Mouse (Mus musculus) retina, adult 2 months (tissue): ENCODE measurements around the gene Myo3a.
"Not testable (repeated sequence)": the region's sequence is repeated elsewhere in the genome, so short reads cannot be mapped to it uniquely, and the experiment has no call there.

Experiments
- DNase-seq: peaks from one replicate; pipeline ENCODE4 v3.0.0-alpha.2; 2012; ENCODE audit warnings: low read depth, low spot score

Myo3a gene

DNA sequence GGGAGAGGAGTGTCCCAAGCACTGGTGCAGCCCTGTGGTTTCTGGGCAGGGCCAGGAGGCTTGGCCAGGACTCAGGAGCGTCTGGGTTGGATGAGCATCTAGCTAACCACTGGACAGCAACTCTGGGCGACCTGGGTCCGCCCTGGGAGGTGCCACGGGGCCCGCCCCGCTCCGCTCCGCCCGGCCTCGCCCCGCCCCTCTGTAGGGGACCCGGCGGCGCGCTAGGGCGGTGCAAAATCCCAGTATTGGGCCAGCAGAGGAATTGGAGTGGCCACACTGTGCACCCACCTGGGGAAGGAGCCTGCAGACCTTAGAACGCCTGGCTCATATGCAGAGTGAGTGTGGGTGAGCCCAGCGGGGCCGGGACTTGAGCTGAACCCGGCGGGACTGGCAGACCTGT is at the start of gene Myo3a:
TSS of gene Myo3a (plus strand) at position 196 of the 400 bp plus-strand sequence.
- DNase-seq: no peak

DNA sequence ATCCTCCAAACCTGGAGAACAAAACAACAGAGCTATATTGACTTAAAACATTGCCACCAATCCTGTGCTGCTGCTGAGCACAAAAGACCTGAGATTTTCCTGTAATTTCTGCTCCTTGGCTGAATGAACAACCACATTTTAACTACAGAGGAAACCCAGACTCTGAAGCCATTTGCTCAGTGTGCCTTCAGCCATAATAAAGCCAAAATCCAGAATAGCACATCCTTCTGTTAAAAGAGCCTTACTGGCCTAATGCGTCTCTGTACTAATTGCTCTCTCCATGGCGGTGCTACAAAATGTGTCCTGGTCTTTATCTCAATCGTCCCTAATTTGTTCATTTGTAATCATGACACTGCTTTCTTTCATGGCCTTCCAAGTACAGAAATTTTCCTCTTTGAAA is 23.2 kb downstream of the Myo3a start:
- DNase-seq: no peak

- DNase-seq: no peak
These were observed 23.7 kb downstream of the Myo3a start for GRCm38 (mm10) chr2:22251045-22251444.

DNA sequence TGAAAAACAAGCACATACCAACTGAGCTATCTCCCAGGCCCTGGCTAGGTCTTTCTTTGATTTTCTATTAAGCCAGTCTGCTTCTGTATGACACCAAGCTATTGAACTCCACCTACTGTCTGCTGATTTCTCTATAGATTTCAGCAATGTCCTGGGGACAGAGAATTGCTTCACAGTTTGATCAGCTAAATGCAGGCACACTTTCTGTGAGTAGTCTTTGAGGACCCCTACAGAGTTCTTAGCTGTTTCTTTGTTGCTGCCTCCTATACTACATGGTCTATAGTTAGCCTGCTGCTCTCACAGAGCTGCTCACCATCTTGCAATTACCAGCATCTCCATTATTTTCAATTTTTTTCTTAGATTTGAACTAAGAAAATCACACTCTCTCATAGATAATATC is 28.3 kb downstream of the Myo3a start:
- DNase-seq: no peak

GRCm38 (mm10) chr2:22271555-22271954 is 44.3 kb downstream of the Myo3a start:
- DNase-seq: no peak

GRCm38 (mm10) chr2:22285366-22285765 is 58.1 kb downstream of the Myo3a start:
- no peak for DNase-seq

DNA sequence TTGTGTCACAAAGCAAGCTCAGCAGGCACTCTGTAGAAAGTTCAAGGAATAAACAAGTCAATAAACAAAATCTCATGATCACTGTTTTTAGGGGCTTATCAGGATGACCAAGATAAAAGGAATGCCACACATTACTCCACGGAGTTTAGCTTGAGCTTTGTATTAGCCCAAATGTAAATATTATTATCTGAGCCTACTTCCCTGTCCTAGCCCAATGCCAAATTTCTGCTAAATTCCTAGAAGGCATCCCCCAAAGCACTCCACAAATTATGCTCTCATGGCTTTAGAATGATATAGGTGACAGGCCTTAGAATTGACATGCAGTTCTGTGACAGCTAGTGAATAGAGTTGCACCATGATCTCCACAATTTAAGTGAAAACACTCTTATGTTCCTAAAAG is 58.5 kb downstream of the Myo3a start:
- DNase-seq: no peak

- no peak for DNase-seq
These were observed 66.5 kb downstream of the Myo3a start for GRCm38 (mm10) chr2:22293579-22294446.

DNA sequence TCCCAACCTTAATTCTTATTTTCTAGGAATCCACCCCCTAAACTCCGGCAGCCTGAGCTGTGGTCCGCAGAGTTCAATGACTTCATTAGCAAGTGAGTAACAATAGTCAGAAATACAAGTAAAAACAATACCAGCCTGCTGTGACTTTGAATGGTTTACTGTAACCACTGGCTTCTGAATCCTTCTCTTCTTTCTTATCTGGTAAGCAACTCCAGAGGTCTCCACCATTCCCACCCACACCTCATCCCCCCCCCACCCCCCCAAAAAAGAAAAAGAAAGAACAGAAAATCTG is 67.1 kb downstream of the Myo3a start:
- DNase-seq: no peak

DNA sequence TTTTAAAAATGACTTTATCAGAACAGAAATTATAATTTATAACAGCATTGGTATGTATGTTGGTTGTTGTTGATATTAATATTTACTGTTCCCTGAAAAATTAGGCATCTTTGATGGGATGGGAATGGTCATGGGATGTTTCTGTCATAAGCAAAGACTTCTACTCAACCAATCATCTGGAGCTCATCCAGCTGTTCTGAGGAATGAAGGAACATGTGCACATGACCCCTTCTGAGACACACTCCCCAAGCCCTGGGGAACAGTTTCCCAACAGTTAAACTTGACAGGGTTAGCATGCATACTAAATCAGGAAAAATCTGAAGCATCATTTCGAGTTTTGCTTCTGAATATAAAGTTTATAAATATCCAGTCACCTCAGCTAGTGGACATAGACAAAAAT is 70.6 kb downstream of the Myo3a start:
- DNase-seq: no peak

GRCm38 (mm10) chr2:22338269-22338857 is 111.1 kb downstream of the Myo3a start:
- DNase-seq: peak; percentile 22

GRCm38 (mm10) chr2:22410511-22410910 is 183.2 kb downstream of the Myo3a start:
- not testable (repeated sequence) for DNase-seq

GRCm38 (mm10) chr2:22548421-22548820 is 321.1 kb downstream of the Myo3a start:
- no peak for DNase-seq

DNA sequence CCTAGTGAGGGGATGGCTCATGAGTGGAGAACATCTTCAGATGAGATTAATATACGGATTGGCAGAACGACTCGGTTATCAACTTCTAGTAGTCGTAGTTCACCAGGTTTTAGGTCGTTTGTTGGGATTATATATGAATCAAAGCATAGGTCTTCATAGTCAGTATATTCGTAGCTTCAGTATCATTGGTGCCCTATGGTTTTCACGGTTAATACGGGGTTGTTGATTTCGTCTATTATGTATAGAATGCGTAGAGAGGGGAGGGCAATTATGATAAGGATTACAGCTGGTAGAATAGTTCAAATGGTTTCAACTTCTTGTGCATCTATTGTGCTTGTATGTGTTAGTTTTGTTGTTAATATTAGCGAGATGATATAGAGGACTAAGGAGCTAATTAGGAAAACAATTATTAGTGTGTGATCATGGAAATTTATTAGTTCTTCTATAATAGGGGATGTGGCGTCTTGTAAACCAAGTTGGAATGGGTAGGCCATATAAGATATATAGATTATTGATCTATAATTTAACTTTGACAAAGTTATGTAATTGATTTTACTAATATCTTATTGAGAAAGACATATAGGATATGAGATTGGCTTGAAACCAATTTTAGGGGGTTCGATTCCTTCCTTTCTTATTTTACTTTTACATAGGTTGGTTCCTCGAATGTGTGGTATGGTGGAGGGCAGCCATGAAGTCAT is 360.3 kb downstream of the Myo3a start:
- DNase-seq: not testable (repeated sequence)

- DNase-seq: peak; percentile 6
These were observed 360.9 kb downstream of the Myo3a start for GRCm38 (mm10) chr2:22588170-22588541.

DNA sequence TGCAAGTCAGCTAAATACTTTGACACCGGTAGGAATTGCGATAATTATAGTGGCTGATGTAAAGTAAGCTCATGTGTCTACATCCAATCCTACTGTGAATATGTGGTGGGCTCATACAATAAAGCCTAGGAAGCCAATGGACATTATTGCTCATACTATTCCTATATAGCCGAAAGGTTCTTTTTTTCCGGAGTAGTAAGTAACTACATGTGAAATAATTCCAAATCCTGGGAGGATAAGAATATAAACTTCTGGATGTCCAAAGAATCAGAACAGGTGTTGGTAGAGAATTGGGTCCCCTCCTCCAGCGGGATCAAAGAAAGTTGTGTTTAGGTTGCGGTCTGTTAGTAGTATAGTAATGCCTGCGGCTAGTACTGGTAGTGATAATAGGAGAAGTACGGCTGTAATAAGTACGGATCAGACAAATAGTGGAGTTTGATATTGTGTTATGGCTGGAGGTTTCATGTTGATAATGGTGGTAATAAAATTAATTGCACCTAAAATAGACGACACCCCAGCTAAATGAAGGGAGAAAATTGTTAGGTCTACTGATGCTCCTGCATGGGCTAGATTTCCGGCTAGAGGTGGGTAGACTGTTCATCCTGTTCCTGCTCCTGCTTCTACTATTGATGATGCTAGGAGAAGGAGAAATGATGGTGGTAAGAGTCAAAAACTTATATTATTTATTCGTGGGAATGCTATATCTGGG is 361.5 kb downstream of the Myo3a start:
- DNase-seq: not testable (repeated sequence)

DNA sequence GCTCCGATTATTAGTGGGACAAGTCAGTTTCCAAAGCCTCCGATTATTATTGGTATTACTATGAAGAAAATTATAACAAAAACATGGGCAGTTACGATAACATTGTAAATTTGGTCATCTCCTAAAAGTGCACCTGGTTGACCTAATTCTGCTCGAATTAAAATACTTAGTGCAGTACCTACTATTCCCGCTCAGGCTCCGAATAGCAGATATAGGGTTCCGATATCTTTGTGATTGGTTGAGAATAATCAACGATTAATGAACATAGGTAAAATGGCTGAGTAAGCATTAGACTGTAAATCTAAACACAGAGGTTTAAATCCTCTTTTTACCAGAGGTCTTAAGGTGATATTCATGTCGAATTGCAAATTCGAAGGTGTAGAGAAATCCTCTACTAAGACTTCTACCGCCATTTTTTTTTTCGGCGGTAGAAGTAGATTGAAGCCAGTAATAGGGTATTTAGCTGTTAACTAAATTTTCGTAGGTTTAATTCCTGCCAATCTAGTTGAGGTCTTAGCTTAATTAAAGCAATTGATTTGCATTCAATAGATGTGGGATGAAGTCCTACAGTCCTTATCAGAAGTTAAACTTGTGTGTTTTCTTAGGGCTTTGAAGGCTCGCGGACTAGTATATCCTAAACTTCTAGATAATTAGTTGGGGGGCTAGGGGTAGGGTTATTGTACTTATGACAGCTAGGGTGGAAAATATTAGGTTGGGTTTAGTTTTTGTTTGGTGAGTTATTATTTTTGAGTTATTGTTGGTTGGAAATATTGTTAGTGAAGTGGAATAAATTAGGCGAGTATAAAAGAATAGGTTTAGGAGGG is 362.3 kb downstream of the Myo3a start:
- DNase-seq: not testable (repeated sequence)

DNA sequence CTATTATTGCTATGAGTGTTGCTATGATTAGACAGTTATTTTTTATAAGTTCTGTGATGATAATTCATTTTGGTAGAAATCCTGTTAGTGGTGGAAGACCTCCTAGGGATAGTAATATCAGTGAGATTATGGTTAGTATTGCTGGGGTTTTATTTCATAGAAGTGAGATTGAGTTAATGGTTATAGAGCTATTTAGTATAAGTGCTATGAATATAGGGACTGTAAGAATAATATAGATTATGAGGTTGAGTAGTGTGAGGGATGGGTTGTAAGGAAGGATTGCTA is 362.8 kb downstream of the Myo3a start:
- DNase-seq: no peak

- DNase-seq: no peak
These were observed 390.6 kb downstream of the Myo3a start for GRCm38 (mm10) chr2:22617951-22618350.

- no peak for DNase-seq
These were observed 392.1 kb downstream of the Myo3a start for GRCm38 (mm10) chr2:22619416-22619815.

GRCm38 (mm10) chr2:22620030-22620429 is 392.7 kb downstream of the Myo3a start:
- DNase-seq: no peak

GRCm38 (mm10) chr2:22620534-22620933 is 393.2 kb downstream of the Myo3a start:
- DNase-seq: no peak
